Mouse (Mus musculus) lung, embryonic 16.5 days (tissue): ENCODE measurements around the gene Zfp940. TPM values are rescaled to one million over a fixed set of nuclear protein-coding genes. Genes with fewer than 3 reads are reported as not detected.
"Not testable (repeated sequence)": the region's sequence is repeated elsewhere in the genome, so short reads cannot be mapped to it uniquely, and the experiment has no call there.

Experiments
- ATAC-seq: fragments of 200-750 bp; cut with Nextera tagmentation; 2 replicates; pipeline ENCODE4 v1.8.0; 2017; ENCODE audit warnings: low read depth, mild to moderate bottlenecking, moderate library complexity
- H3K27ac ChIP-seq: fragments of 300-500 bp; sonication (generic); 2 replicates; pipeline ENCODE4 v1.5.1; 2014; ENCODE audit warnings: mild to moderate bottlenecking, control low read depth, low read length
- H3K27me3 ChIP-seq: fragments of 300-500 bp; sonication (generic); 2 replicates; pipeline ENCODE4 v1.6.1; 2014; ENCODE audit warnings: low read depth, low read length, mixed read lengths; ENCODE audit not compliant: control insufficient read depth, insufficient read depth
- H3K36me3 ChIP-seq: fragments of 300-500 bp; sonication (generic); 2 replicates; pipeline ENCODE4 v1.6.1; 2014; ENCODE audit warnings: low read length; ENCODE audit not compliant: control insufficient read depth, insufficient read depth
- H3K4me1 ChIP-seq: fragments of 300-500 bp; sonication (generic); replicated peaks from 2 replicates; pipeline ENCODE4 v1.6.1; 2014; ENCODE audit warnings: low read length, mixed read lengths; ENCODE audit not compliant: control insufficient read depth, insufficient read depth
- H3K4me2 ChIP-seq: fragments of 300-500 bp; sonication (generic); 2 replicates; pipeline ENCODE4 v1.6.1; 2014; ENCODE audit warnings: low read depth, low read length, control low read depth
- H3K4me3 ChIP-seq: fragments of 300-500 bp; sonication (generic); 2 replicates; pipeline ENCODE4 v1.5.1; 2014; ENCODE audit warnings: mild to moderate bottlenecking, low read length, control low read depth
- H3K9ac ChIP-seq: fragments of 300-500 bp; sonication (generic); 2 replicates; pipeline ENCODE4 v1.6.1; 2014; ENCODE audit warnings: low read length, control low read depth
- H3K9me3 ChIP-seq: fragments of 300-500 bp; sonication (generic); 2 replicates; pipeline ENCODE4 v1.6.1; 2016; ENCODE audit warnings: low read length; ENCODE audit not compliant: control insufficient read depth
- WGBS: fragments of 180-500 bp; shearing (Covaris S2); extraction: QIAGEN DNeasy Blood & Tissue Kit; methylation state at CpG from one replicate; pipeline ENCODE4 v1.1.7; 2014; 5-methylcytosine and 5-hydroxymethylcytosine counted together
- polyA plus RNA-seq: library from polyadenylated mRNA; unstranded; fragments of >200 nt; fragmentation: Nextera tagmentation; extraction: Ambion mirVana; gene quantifications from 2 replicates; pipeline ENCODE4 v1.2.1, GENCODE M21; 2015

Gene Zfp940
- polyA plus RNA-seq, result 4.9 and 5.0 TPM in 2 replicates

DNA sequence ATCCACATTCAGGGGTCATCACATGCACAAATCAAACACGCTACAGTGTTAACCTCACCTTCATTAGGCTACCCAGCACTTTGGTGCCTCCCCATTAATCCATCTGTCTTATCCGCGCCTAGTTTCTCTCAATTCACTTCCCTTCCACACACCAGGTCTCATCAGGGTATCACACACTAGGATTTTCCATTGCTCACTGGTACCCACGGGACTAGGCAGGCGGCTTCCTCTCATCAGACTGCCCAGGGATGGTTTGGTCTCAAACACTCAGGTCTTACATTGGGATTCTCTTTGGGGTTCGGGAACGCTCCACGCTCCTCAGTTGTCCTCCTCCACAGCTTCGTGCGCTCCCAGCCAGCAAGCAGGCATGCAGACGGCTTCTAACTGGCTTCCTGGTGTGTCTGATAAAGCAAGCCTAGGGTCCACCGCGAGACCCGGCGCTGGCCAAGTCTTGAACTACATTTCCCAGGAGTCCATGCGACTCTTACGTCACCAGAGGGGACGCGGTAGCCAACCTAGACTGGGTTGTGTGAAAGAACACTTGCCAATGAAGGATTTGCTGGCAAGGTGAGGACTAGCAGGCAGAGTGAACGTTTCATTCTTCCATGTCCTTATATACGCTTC, at the start of gene Zfp940:
Zfp940 (minus strand) TSS at position 451 of the 624 bp plus-strand sequence.
- no peak within 1 kb of the TSS for H3K27ac ChIP-seq
- peaks cover 2% of the 10 kb centered on the region; the same call in 1 of the 2 replicates for H3K36me3 ChIP-seq
- H3K27me3 ChIP-seq, result no peaks in the 10 kb centered on the region
- H3K9me3 ChIP-seq, result 0 out of 2 replicates have a peak, but pooled peaks cover under 1% of the 10 kb centered on the region
- peak within 1 kb of the TSS; percentile 57 for H3K4me2 ChIP-seq
- H3K4me1 ChIP-seq, result no peaks in the 10 kb centered on the region; the same call in 1 of the 2 replicates
- peak; percentile 98 for ATAC-seq
- peak within 1 kb of the TSS; percentile 74 for H3K4me3 ChIP-seq
- 1% methylated on average over 21 of the region's 21 CpGs for WGBS
- peak within 1 kb of the TSS; percentile 72 for H3K9ac ChIP-seq

DNA sequence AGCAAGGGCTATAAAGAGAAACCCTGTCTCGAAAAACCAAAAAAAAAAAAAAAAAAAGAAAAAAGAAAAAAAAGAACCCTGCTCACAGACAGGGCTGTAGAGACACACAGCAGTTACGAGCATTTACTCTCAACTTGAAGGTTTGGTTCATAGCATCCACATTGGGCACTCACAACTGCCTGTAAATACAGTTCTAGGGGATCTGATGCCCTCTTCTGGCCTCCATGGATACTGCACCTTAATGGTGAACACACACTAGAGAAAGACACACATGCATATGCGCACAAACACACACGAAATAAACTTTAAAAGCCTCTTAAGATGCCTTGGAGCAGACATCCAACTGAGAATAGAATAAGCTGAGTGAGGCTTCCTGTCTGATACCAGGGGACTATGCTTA, 44.9 kb upstream of the Zfp940 start:
- Histone ChIP-seq H3K27me3 (no peaks in the 10 kb centered on the region), H3K9me3 (peaks cover 34% of the 10 kb centered on the region), H3K36me3 (peaks cover 60% of the 10 kb centered on the region), H3K4me2 (no peak overlapping the region), H3K4me3 (no peak overlapping the region), H3K9ac (no peak overlapping the region), H3K4me1 (no peaks in the 10 kb centered on the region), H3K27ac (no peak overlapping the region)
- WGBS, result 97% methylated on average over 4 of the region's 4 CpGs
- no peak for ATAC-seq

DNA sequence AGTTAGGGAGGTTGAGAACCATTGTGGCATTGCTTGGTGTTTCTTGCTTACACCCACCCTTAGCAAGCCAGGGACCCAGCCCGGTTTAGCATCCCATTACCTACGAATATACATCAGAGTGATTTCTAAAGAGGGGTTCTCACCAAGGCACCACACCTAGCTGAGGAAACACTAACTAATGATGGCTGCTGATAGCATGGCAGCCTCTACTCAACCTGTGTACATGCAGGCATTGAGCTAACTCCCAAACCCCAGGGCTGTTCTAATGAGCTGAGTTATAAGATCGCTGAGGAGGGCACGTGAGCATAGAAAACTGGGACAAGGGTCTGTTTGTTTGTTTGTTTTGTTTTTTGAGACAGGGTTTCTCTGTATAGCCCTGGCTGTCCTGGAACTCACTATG, 39.3 kb upstream of the Zfp940 start:
- no peaks in the 10 kb centered on the region for H3K4me1 ChIP-seq
- H3K9me3 ChIP-seq, result peaks cover 49% of the 10 kb centered on the region
- ATAC-seq, result no peak
- no peaks in the 10 kb centered on the region for H3K27me3 ChIP-seq
- H3K4me2 ChIP-seq, result no peak overlapping the region
- H3K4me3 ChIP-seq, result no peak overlapping the region
- no peak overlapping the region for H3K9ac ChIP-seq
- WGBS, result 97% methylated on average over 4 of the region's 4 CpGs
- no peak overlapping the region for H3K27ac ChIP-seq
- peaks cover 69% of the 10 kb centered on the region for H3K36me3 ChIP-seq

DNA sequence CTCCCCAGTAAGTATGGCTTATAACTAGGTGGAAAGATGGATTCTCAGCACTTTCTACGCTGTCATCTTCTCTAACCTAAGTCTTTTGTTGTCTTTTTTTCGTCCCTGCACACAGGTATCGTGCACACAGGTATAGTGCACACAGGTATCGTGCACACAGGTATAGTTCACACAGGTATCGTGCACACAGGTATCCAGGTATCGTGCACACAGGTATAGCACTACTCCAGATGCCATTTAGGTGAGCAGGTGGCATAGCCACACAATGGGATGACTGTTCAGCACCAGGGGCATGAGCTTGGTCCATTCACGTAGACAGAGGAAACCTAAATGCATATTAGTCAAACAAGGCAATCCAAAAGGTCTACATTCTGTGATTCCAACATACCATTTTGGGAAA, 37.0 kb upstream of the Zfp940 start:
- H3K9me3 ChIP-seq, result peaks cover 53% of the 10 kb centered on the region

DNA sequence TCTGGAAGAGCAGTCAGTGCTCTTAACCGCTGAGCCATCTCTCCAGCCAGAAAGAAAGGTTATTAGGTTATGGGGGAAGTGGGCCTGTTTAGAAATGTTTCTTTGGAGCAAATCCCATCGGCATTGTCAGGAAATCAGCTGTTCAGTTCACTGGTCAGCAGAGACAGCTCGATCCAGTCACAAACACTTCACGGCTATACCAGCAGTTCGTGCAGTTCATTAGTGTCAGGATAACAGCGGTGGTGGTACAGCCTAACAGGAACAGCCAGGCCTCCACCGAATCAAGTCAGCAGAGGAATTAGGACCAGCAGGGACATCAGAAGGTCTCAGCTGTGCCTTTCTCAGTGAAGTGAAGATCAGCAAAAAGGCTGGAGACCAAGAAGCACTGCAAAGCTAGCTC, 27.4 kb upstream of the Zfp940 start:
- Histone ChIP-seq H3K4me2 (no peak overlapping the region), H3K9ac (no peak overlapping the region), H3K27me3 (no peaks in the 10 kb centered on the region), H3K4me1 (no peaks in the 10 kb centered on the region), H3K4me3 (no peak overlapping the region), H3K27ac (no peak overlapping the region), H3K36me3 (no peaks in the 10 kb centered on the region; the same call in 1 of the 2 replicates), H3K9me3 (peaks cover 6% of the 10 kb centered on the region)
- peak; percentile 78 for ATAC-seq
- 57% methylated on average over 7 of the region's 7 CpGs for WGBS

More for the DNA sequence above, 37.0 kb upstream of the Zfp940 start:
- no peaks in the 10 kb centered on the region for H3K4me1 ChIP-seq
- no peak overlapping the region for H3K27ac ChIP-seq
- H3K4me2 ChIP-seq, result no peak overlapping the region
- H3K36me3 ChIP-seq, result peaks cover 52% of the 10 kb centered on the region
- no peak for ATAC-seq
- no peak overlapping the region for H3K4me3 ChIP-seq
- WGBS, result 95% methylated on average over 7 of the region's 7 CpGs
- H3K27me3 ChIP-seq, result no peaks in the 10 kb centered on the region
- H3K9ac ChIP-seq, result no peak overlapping the region

DNA sequence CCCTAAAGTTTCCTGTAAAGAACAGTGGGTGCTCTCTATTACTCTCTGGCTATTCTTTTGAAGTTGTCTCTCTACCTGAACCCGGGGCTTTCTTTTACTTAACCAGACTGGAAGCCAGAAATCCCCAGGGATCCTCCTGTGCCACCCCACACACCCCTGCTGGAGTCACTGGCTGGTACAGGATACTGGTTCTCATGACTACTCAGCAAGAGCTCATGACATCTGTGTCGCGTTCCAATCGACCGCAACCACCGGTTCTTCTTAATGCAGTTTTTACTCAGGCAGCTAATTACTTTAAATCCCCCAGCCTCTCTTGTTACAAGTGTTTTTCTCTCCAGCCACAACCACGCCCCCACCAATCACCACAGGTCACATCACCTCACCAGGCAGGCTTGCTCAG, 26.6 kb upstream of the Zfp940 start:
- Histone ChIP-seq H3K9ac (no peak overlapping the region), H3K4me2 (no peak overlapping the region), H3K27ac (no peak overlapping the region), H3K27me3 (no peaks in the 10 kb centered on the region), H3K36me3 (peaks cover 8% of the 10 kb centered on the region), H3K4me3 (no peak overlapping the region), H3K9me3 (peaks cover 14% of the 10 kb centered on the region), H3K4me1 (no peaks in the 10 kb centered on the region)
- no peak for ATAC-seq
- 57% methylated on average over 7 of the region's 7 CpGs for WGBS

DNA sequence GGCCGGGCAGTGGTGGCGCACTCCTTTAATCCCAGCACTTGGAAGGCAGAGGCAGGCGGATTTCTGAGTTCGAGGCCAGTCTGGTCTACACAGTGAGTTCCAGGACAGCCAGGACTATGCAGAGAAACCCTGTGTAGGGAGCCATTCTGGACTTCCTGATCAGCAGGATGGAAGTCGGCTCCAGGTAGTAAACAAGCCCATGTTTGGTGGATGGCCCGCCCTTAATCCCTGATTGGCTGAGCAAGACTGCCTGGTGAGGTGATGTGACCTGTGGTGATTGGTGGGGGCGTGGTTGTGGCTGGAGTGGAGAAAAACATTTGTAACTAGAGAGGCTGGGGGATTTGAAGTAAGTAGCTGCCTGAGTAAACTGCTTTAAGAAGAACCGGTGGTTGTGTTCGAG, 24.1 kb upstream of the Zfp940 start:
- not testable (repeated sequence) for H3K27me3 ChIP-seq, H3K27ac ChIP-seq, H3K4me3 ChIP-seq, ATAC-seq, H3K4me1 ChIP-seq, H3K9ac ChIP-seq, H3K4me2 ChIP-seq
- 90% methylated on average over 9 of the region's 9 CpGs for WGBS
- peaks cover 22% of the 10 kb centered on the region for H3K9me3 ChIP-seq
- H3K36me3 ChIP-seq, result peaks cover 19% of the 10 kb centered on the region

DNA sequence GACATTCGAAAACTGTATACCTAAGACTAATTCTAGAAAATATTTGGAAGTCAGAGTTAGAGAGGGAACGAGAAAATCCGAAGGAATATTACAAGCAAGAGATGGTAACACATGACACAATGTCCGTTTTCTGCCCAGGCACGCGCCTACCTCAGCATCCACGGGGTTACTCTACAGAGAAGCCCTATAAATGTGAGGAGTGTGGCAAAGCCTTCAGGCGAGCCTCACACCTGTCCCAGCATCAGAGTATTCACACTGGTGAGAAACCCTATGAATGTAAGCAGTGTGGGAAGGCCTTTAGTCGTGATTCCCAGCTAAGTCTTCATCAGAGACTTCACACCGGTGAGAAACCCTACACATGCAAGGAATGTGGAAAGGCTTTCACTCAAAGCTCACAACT, 20.8 kb upstream of the Zfp940 start:
- H3K4me2 ChIP-seq, result no peak overlapping the region
- H3K9me3 ChIP-seq, result peaks cover 27% of the 10 kb centered on the region

DNA sequence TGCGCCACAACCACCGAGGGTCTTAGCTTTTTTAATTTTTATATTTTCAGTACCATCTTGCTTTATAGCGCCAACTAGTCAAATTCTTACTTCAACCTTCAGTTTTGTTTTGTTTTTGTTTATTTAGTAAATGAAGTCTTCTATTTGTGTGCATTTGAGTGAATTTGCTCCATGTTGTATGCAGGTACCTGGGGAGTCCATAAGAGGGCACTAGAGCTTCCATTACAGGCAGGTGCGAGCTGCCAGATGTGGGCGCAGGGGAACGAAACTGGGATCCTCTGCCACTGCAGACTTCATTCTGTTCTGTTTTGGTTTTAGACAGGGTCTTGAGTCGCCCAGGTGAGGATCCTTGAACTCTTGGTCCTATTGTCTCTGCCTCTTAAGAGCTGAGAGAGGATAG, 8.2 kb upstream of the Zfp940 start:
- Histone ChIP-seq H3K27me3 (no peaks in the 10 kb centered on the region), H3K27ac (no peak overlapping the region), H3K4me2 (no peak overlapping the region), H3K4me1 (peaks cover 5% of the 10 kb centered on the region), H3K9ac (no peak overlapping the region), H3K4me3 (no peak overlapping the region), H3K9me3 (peaks cover 4% of the 10 kb centered on the region; the same call in 1 of the 2 replicates), H3K36me3 (peaks cover 4% of the 10 kb centered on the region; the same call in 1 of the 2 replicates)
- 88% methylated on average over 7 of the region's 7 CpGs for WGBS
- no peak for ATAC-seq

More for the DNA sequence above, 20.8 kb upstream of the Zfp940 start:
- Histone ChIP-seq H3K4me1 (no peaks in the 10 kb centered on the region), H3K36me3 (peaks cover 21% of the 10 kb centered on the region), H3K27me3 (no peaks in the 10 kb centered on the region), H3K4me3 (no peak overlapping the region), H3K9ac (no peak overlapping the region), H3K27ac (no peak overlapping the region)
- 92% methylated on average over 10 of the region's 10 CpGs for WGBS
- no peak for ATAC-seq
